10 mouse cellular contexts compared by ENCODE assay signal in the genomic region with DNA sequence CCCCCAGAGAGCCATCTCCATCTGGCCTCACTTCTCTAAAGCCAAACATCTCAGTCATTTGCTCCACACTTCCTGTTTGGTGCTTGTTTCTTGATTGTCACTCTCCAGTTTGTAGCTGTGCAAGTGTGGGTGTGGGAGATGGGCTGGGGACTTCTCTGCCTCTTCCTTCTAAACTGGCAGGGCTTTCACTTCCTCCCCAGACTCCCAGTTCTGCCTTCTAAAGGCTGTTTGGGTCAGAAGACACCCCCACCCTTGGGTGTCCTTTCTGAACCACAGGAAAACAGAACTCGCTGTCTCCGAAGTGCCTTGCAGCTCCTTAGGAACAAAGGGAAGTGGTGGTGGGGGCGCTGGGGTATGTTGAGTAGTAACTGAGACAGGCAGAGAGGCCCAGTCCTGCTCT. TPM values are rescaled to one million over a fixed set of nuclear protein-coding genes. Genes with fewer than 3 reads are reported as not detected.
A peak's percentile ranks its signal among the peaks of the same experiment; 100 is the strongest.
DNase-seq lines count a peak whose midpoint lies in the region; ATAC-seq and TF ChIP-seq lines count a peak whose summit lies in the region.
"Had no signal": no experiment of that assay in that cellular context is flagged by ENCODE, and none has a peak within 500 bp of the region (broad histone marks: within the 10 kb centered on the region; RNA-seq: fewer than 3 reads in every experiment).

No protein-coding gene starts in this region.

- H3K36me3 ChIP-seq in liver, embryonic 13.5 days, result no peaks in the 10 kb centered on the region
- H3K36me3 ChIP-seq: forebrain, embryonic 10.5 days; midbrain, embryonic 10.5 days had no signal

- H3K9me3 ChIP-seq in liver, embryonic 13.5 days (replicated peaks), result no peaks in the 10 kb centered on the region
- H3K9me3 ChIP-seq: forebrain, embryonic 10.5 days; midbrain, embryonic 10.5 days had no signal

- no peak for ATAC-seq in liver, embryonic 13.5 days (ENCODE audit: low read depth)
- no peak for ATAC-seq in cerebellum, adult (ENCODE audit: insufficient number of reproducible peaks, low FRiP score, low TSS enrichment)
- no peak for ATAC-seq in erythroblast, adult 5-6 weeks (replicated peaks; ENCODE audit: low FRiP score, poor library complexity, severe bottlenecking)

- TF ChIP-seq CTCF in bone marrow macrophage, adult 2 months (IDR thresholded peaks at IDR 0.05; ENCODE audit: low read depth, low read length), result no peak

- peaks cover 47% of the 10 kb centered on the region for H3K4me1 ChIP-seq in bone marrow macrophage, adult 2 months (ENCODE audit: control insufficient read depth, insufficient read depth, low read length)
- H3K4me1 ChIP-seq in liver, embryonic 13.5 days (replicated peaks), result peaks cover 41% of the 10 kb centered on the region

- peak overlapping the region; percentile 99 for H3K27ac ChIP-seq in bone marrow macrophage, adult 2 months (ENCODE audit: insufficient read depth, low read depth, low read length)
- H3K27ac ChIP-seq in liver, embryonic 13.5 days, result peak overlapping the region; percentile 51; the same call in 1 of the 2 replicates
- H3K27ac ChIP-seq: forebrain, embryonic 10.5 days; midbrain, embryonic 10.5 days had no signal

- no peak overlapping the region for H3K9ac ChIP-seq in liver, embryonic 13.5 days

- no peak overlapping the region for H3K4me2 ChIP-seq in liver, embryonic 13.5 days

- peak overlapping the region; percentile 84 for H3K4me3 ChIP-seq in bone marrow macrophage, adult 2 months (ENCODE audit: insufficient read depth, low read length)
- H3K4me3 ChIP-seq in liver, embryonic 13.5 days (replicated peaks), result no peak overlapping the region
- H3K4me3 ChIP-seq: forebrain, embryonic 10.5 days; midbrain, embryonic 10.5 days had no signal

- 22% methylated on average over 3 of the region's 3 CpGs for WGBS in liver, embryonic 13.5 days (ENCODE audit: insufficient replicate concordance)

- no peak for TF ChIP-seq POLR2A in bone marrow macrophage, adult 2 months (IDR thresholded peaks at IDR 0.05; ENCODE audit: borderline replicate concordance, low read depth, low read length)

- peaks cover 67% of the 10 kb centered on the region for H3K27me3 ChIP-seq in liver, embryonic 13.5 days

- peak; percentile 87 for DNase-seq in layer of hippocampus, adult 9-11 months
- no peak for DNase-seq in layer of hippocampus, postnatal 25 days (ENCODE audit: extremely low spot score in 1 of 2, low spot score in 1 of 2)
- peak; percentile 29 for DNase-seq in liver, embryonic 13.5 days
- peak; percentile 31 for DNase-seq in spleen, adult 12 weeks (ENCODE audit: low spot score)
- no peak for DNase-seq in adrenal gland, postnatal 4 days (ENCODE audit: low spot score in 2 of 2)

RNA-seq across cellular contexts. Expression of gene Il6ra, which starts 1.8 kb away (rescaled TPM):
- 1 to 10 TPM; 4.9 to 5.6 TPM for total RNA-seq in layer of hippocampus, postnatal 25 days (2021)
- polyA plus RNA-seq in bone marrow macrophage, adult 2 months (2012; ENCODE audit: insufficient read depth, insufficient read length, missing spikeins), result 75.7 and 82.0 TPM in 2 replicates
- 1.9 and 2.2 TPM in 2 replicates for polyA plus RNA-seq in liver, embryonic 13.5 days (2015; fragmentation: Nextera tagmentation; extraction: Ambion mirVana)
- 1 to 10 TPM; 3.7 to 6.4 TPM for total RNA-seq in adrenal gland, postnatal 4 days (2021)
- total RNA-seq in erythroblast, adult 5-6 weeks (2015; ENCODE audit: low replicate concordance), result 9.4 and 10.0 TPM in 2 replicates
- 3.0 and 3.1 TPM in 2 replicates for total RNA-seq in erythroblast, adult 5-6 weeks (2017; ENCODE audit: low replicate concordance)

RNA-seq across cellular contexts. Expression of gene Atp8b2, which starts 52.1 kb away (rescaled TPM):
- 10 to 100 TPM; 68.9 to 96.3 TPM for total RNA-seq in layer of hippocampus, postnatal 25 days (2021)
- polyA plus RNA-seq in bone marrow macrophage, adult 2 months (2012; ENCODE audit: insufficient read depth, insufficient read length, missing spikeins), result 17.7 and 28.7 TPM in 2 replicates
- 1.4 and 2.2 TPM in 2 replicates for polyA plus RNA-seq in liver, embryonic 13.5 days (2015; fragmentation: Nextera tagmentation; extraction: Ambion mirVana)
- total RNA-seq in adrenal gland, postnatal 4 days (2021), result 10 to 100 TPM; 79.0 to 80.9 TPM
- 0.96 and 6.7 TPM in 2 replicates for total RNA-seq in erythroblast, adult 5-6 weeks (2015; ENCODE audit: low replicate concordance)
- 2.1 and 7.8 TPM in 2 replicates for total RNA-seq in erythroblast, adult 5-6 weeks (2017; ENCODE audit: low replicate concordance)

Comparison
In these comparisons a context has a peak if more than half of its experiments do, and no peak if none do; other contexts are left out.
1. DNase-seq: peak in layer of hippocampus, adult 9-11 months (single experiment), liver, embryonic 13.5 days (single experiment) and spleen, adult 12 weeks (single experiment); none in layer of hippocampus, postnatal 25 days (0 of 2) and adrenal gland, postnatal 4 days (0 of 2).
2. RNA of gene Atp8b2, which starts 52.1 kb away (total RNA-seq): 68.9 to 96.3 TPM in layer of hippocampus, postnatal 25 days and 79.0 to 80.9 TPM in adrenal gland, postnatal 4 days; 0.96 to 7.8 TPM in erythroblast, adult 5-6 weeks; every median in the first group is over 4 times any median in the second.